Mouse (Mus musculus) lung, postnatal 14 days (tissue): ENCODE measurements around the gene Prmt8.

ENCODE experiments used
- DNase-seq: peaks from one replicate; pipeline ENCODE4 v3.0.0; 2021

Prmt8 gene

DNA sequence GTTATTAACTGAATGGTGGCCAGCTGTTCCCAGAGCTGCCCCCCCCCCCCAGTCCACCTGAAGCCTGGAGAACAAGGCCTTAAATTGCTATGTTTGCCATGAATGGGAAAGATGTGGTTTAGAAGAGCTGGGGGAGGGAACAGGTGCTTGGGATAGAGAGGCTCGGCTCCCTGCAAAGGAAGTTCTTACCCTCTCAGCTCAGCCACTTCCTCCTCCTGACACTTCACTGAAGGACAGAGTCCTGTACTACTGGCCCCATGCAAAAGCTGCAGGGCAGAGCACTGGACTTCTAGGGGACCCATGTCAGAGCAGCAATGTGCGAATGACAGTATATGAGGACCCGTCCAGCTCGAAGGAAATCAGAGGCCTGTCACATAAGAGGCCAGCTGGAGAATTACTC is 109.3 kb downstream of the Prmt8 start:
- no peak for DNase-seq

DNA sequence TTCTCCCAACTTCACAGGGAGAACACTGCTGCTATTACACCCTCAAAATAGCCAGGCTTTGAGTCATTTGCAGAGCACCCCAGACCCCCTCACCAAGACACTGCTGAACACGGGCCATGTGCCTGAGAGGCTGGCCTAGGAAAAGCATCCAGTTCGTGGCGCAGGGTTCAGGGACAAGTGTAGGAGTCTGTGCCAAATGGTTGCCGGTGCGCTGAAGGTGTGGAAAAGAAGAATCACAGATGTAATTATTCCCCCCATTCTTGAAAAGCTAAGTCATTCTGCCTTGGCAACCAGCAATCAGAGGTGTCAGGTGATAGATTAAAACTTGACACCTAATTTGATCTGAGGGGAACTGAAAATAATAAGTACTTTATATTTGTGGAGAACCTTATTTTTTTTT is 109.8 kb downstream of the Prmt8 start:
- DNase-seq = no peak

DNA sequence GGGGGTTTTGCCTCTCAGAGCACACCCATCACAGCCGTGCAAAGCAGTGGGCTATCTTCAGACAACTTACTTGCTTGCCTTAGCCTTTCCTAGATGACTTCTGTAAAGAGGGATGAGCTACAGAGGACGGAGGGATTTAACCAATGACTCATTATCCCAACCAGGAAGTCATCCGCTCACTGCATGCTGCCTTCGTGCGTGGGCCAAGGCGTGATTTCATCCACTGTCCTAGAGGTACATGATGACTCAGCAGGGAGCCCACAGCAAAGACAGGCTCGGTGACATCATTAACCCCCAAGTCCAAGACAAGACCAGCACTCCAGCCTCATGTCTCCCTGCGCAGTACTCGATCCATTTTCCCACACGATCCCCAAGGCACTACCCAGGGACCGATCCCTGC is 112.1 kb downstream of the Prmt8 start:
- DNase-seq = no peak

DNA sequence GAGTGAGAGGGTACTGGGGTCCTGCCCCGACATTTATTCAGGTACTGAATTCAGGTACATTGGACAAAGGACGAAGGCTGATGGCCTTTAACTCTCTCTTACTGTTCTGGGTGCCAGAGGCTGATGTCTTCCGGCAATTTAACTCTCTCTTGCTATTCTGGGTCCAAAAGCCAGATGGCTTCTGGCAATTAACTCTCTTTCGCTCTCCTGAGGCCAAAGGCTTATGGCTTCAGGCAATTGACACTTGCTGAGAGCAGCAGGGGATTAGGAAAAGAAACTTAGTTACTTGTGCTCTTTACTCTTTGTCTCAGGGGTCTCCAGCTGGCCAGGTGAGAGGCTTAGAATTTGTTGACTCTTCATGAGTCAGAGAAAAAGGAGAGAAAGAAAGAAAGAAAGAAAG is 113.3 kb downstream of the Prmt8 start:
- DNase-seq = no peak

DNA sequence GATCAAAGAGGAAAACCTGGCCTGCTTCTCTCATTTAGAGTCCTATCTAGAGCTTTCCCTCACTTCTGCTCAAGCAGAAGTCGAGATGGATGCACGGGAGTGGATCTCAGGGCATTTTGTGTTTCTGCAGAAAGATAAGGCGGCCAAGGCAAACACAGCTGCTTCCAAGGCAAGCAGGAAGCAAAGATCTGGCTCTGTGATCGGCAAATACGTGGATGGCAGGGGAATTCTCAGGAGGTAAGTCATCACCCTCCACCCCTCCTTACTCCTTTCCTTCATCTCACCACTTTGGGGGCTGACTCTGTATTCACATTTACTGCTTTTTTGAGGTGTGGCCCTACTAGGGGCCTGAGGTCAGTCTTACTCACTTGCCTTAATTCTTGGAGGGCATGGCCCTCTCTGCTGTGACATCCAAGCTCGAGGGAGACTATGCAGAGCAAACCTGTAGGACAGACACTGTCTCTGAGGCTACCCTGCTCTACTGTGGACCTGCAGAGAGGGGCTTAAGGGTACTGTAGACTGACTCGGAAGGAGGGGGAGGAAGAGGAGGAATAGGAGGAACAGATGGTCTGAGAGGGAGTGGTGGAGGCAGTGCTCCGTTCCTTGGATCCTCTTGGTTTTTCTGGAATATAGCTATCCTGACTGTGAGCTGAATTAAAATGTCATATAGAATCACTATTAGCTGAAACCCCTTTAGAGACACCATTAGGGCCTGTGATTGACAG is 128.0 kb downstream of the Prmt8 start:
- no peak for DNase-seq
